Mouse (Mus musculus): ENCODE results near the gene 1700093K21Rik.

DNA sequence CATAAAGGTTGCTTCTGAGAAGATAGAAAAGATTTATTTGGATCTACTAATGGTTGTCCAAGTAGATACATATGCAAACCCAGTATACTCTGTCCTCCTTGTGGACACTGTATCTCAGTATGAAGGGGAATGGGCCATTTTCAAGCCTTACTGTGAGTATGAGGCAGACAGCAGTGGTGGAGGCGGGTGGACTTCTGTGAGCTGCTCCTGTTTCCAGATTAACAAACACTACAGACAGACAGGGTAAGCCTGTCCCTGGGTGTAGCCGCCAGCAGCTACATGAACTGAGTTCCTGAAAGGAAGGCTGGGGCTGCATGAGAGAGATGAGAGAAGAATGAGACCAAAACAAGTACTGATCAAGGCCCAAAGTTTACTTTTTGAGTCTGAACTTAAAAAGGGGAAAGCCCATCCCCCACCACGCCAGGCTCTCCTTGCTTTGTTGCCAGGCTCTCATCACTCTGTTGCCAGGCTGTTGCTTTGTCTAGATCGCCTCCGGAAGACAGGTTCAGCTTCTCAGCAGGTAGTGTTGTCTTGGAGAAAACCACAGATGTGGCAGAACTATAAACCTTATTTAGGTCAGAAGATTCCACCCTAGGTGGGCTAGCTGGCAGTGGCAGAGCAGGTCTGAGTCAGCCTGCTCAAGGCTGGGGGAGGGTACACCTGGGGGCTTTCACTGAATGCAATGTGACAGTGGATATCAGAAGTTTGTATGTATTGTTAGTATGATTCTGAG lies at the start of gene 1700093K21Rik:
- TF ChIP-seq TAL1 (IDR thresholded peaks at IDR 0.05; ENCODE audit: low read length) = no peak
- no peak for TF ChIP-seq GATA1 (IDR thresholded peaks at IDR 0.05; ENCODE audit: low read length)

Data from erythroblast, embryonic 14.5 days (primary cell).